Mouse (Mus musculus) T-helper 17 cell (primary cell): ENCODE data around the gene Alpl.

ENCODE experiments used
- in situ Hi-C, 2 experiments: fragments of 300-600 bp; cut with MboI, MseI; formaldehyde crosslinking; loops; 1 replicate in 1 of 2; 2 replicates in 1 of 2; pipeline ENCODE4 v1.15.1; 2025; ENCODE audit warnings: high pct_unique_total_duplicates in 2 of 2

Alpl gene

GRCm38 (mm10) chr4:137807301-137807851, 11.2 kb upstream of the Alpl start:
- in situ Hi-C loops = no loop called here

- in situ Hi-C loops = no loop called here
Measured at GRCm38 (mm10) chr4:137801196-137801595, 5.0 kb upstream of the Alpl start.

DNA sequence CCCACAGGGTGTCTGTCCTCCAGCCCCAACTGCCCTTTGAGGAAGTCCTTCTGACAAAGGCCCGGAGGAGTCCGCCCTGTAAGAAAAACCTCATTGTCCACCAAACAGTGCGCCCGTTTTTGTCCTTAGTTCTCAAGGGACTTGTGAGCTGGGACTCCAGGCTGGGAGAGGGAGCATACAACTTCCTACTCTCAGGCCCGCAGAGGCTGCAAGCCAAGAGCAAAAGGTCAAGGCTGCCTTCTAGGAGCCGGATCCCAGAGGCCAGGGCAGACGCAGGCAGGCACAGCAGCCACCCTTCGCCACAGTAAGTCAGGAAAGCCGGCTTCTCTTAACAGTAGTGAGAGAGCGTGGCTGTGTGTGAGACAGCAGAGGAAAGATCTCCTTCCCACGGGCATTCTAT, 4.1 kb upstream of the Alpl start:
- in situ Hi-C loops = no loop called here

- in situ Hi-C loops = no loop called here
Measured at GRCm38 (mm10) chr4:137797038-137797437, 854 bp upstream of the Alpl start.

- in situ Hi-C loops = loop anchor here in 1 of 2 experiments (5.0 kb wide), 1 partner anchor 62 kb away; no protein-coding TSS in a partner anchor
Measured at GRCm38 (mm10) chr4:137794178-137794900, 1.8 kb downstream of the Alpl start.

- in situ Hi-C loops = loop anchor here in 1 of 2 experiments (5.0 kb wide), 1 partner anchor 61 kb away; no protein-coding TSS in a partner anchor
Measured at GRCm38 (mm10) chr4:137793611-137794010, 2.6 kb downstream of the Alpl start.

GRCm38 (mm10) chr4:137791440-137791839, 4.7 kb downstream of the Alpl start:
- in situ Hi-C loops = loop anchor here in 1 of 2 experiments (5.0 kb wide), 1 partner anchor 59 kb away; no protein-coding TSS in a partner anchor

DNA sequence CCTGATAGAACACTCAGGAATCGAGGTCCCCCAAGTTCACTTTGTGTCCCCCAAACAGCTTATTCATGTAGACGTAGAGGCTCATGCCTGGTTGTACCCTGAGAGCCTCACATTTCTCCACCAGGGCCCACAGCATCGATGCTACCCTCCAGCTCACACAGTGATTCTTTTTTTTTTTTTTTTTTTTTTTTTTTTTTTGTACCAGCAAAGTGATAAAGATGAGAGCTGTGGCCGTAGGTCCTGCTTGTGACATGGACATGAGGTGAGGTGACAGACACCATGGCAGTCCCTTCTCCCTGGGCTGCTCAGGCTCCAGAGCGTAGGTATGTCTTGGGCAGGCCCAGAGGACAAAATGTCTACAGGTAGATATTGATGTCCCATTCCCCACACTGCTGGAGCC, 5.2 kb downstream of the Alpl start:
- in situ Hi-C loops = loop anchor here in 1 of 2 experiments (5.0 kb wide), 1 partner anchor 59 kb away; no protein-coding TSS in a partner anchor

- in situ Hi-C loops = no loop called here
Measured at GRCm38 (mm10) chr4:137788511-137789049, 7.6 kb downstream of the Alpl start.

DNA sequence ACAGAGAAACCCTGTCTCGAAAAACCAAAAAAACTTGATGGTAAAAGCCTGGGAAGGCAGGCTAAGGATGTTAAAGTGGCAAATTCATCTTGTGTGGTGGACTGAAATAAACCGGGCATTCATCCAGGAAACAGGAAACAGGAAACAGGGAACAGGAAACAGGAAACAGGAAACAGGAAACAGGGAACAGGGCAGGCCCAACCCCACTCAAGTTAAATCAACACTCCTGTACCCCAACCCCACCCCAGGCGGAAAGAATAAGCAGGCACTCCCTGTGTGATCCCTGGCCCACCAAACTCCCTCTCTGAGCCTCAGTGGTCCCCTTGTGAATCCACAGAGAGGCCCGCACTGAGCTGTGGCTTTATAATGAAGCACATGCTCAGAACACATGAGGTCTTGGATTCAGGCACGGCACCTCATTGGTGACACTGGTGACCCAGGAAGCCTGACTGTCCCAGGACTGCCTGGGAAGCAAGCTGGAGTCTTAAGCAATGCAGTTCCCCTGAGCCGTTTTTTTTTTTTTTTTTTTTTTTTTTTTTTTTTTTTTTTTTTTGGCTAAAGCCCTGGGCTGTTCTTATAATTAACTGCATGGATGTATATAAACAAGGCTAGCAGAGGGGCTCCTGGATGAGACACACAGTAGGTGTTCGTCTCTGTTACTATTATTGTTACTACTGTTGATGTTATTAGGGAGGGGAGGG, 8.4 kb downstream of the Alpl start:
- in situ Hi-C loops = no loop called here

GRCm38 (mm10) chr4:137786488-137786887, 9.7 kb downstream of the Alpl start:
- in situ Hi-C loops = no loop called here

- in situ Hi-C loops = no loop called here
Measured at GRCm38 (mm10) chr4:137785270-137785669, 10.9 kb downstream of the Alpl start.

DNA sequence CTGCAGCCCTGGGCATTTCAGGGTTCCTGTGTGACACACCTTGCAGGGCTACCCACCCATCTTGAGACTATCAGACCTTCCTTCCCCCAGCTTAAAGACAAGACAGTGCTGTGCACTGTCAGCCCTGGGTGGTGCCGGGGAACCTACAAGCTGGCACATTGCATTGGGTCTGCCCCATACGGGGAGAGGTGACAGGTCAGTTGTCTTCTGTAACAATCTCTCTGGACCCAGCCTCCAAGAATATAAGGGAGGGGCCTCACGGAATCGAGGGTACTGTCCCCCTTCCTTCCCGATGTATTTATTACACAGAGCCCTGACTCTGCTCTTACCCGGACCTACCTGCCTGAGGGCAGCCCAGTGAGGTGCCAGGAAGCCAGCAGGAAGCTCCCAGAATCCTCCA, 11.4 kb downstream of the Alpl start:
- in situ Hi-C loops = no loop called here

DNA sequence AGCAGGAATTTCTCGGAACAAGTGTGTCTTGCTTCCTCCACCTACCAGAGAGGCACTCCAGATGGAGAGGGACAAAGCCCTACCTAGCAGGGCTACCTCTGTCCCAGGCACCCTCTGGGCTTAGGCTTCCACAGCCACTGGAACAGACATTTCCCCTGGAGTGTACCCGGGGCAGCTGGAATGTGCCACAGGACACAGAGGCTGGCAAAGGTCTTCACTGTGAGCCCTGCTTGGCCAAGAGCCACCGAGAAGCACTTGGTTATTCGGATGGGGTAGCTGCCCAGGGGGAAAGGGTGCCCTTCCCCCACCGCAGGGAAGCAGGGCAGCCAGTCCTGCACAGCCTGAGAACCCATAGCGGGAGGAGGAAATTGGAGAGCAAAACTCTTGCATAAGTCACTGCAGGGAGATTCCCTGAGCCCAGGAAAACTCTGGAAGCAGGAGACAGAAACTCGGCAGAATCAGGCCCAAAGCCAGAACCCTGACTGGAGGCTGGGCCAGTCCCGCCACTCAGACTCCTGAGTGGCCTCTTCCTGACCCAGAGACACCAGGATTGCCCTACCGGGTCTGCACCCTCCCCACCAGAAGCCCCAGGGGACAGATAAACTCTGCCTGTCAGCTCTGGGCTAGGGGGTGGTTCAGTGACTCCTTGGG, 12.5 kb downstream of the Alpl start:
- in situ Hi-C loops = no loop called here

- in situ Hi-C loops = no loop called here
Measured at GRCm38 (mm10) chr4:137781949-137782348, 14.2 kb downstream of the Alpl start.

GRCm38 (mm10) chr4:137780986-137781385, 15.2 kb downstream of the Alpl start:
- in situ Hi-C loops = no loop called here

GRCm38 (mm10) chr4:137778397-137779184, 17.6 kb downstream of the Alpl start:
- in situ Hi-C loops = no loop called here

- in situ Hi-C loops = no loop called here
Measured at GRCm38 (mm10) chr4:137777866-137778265, 18.3 kb downstream of the Alpl start.

DNA sequence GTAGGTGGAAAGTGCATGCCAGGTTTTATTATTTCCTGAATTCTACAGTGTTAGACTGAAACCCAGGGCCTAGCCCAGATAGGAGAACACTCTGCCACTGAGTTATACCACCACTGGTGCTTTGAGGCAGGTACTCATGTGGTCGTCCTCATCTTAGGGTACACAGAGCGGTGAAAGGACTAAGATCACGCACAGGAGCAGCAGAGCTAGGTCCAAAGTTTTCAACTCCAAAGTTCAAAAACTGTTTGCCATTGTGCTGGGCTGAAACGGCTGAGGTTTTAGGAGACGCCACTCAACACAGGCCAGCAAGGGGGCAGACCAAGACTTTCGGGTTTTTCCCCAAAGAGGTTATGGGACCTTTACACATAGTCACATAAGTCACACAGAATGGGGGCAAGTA, 21.7 kb downstream of the Alpl start:
- in situ Hi-C loops = no loop called here

GRCm38 (mm10) chr4:137774013-137774412, 22.2 kb downstream of the Alpl start:
- in situ Hi-C loops = no loop called here

DNA sequence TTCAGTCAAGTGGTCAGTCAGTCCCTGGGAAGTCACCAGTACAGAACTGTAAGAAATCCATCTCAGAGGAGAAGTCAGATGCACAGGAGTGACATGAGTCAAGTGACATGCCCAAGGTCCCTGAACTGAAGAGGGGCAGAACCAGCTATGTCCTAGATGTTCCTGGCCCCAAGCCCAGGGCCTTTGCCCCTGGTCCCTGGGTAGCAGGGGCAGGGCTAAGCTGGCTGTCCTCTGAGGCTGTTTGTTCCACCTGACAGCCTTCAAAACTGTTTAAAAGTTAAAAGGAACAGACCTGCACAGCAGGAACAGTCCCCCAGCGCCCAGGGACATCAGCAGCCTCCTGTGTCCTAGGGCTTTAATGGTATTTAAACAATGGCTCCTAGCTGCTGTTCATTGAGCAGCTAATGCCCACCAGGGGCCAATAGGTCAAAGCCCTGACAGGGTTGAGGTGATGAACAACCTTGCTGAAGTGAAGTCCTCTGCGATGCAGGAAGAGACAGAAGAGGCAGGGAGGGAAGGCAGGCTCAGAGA, 22.8 kb downstream of the Alpl start:
- in situ Hi-C loops = no loop called here
